Comparison of ENCODE assay signal across 11 mouse cellular contexts in the genomic region with DNA sequence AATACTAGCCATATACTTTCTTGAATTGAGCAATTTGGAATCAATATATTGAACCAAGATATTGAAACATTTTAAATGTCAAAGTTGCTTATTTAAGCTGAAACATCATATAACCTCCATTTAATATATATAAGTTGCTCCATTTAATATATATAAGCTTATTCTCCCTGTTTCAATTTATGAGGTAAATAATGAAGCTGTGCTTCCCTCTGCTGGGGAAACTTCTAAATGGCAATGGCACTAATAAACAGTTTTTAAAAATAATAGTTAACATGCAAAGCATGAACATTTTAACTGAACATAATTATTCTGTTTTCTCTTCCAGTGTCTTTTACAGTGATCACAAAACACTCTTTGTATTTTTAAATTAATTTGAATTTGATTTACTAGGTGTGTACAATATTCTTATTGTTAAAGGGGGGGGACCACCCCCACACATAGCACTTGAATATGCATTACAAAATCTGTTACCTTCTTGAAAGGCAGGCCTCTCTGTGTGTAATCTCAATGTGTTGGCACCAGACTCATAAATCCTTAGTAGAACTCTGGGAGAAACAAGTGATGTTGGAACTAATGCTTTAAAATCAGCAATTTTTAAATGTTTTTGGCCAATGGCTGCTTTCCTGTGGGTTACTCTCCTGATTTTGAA.
DNase-seq lines count a peak whose midpoint lies in the region; ATAC-seq and TF ChIP-seq lines count a peak whose summit lies in the region.
"Had no signal": no experiment of that assay in that cellular context is flagged by ENCODE, and none has a peak within 500 bp of the region (broad histone marks: within the 10 kb centered on the region; RNA-seq: fewer than 3 reads in every experiment).

No protein-coding gene starts in this region.

- no peaks in the 10 kb centered on the region for H3K27me3 ChIP-seq in kidney, postnatal 0 days (ENCODE audit: insufficient read depth, low read length)
- H3K27me3 ChIP-seq: embryonic facial prominence, embryonic 15.5 days; heart, embryonic 15.5 days; liver, embryonic 15.5 days had no signal

- DNase-seq in cerebellum, postnatal 14 days, result peak; percentile 37 to 44
- DNase-seq in kidney, postnatal 0 days (ENCODE audit: low spot score), result peak; percentile 53
- no peak for DNase-seq in kidney, adult 9 months
- peak; percentile 19 for DNase-seq in right cerebral cortex, postnatal 14 days
- no peak for DNase-seq in right cerebral cortex, postnatal 36 days (ENCODE audit: low spot score in 2 of 2)
- DNase-seq in telencephalon, adult 2 months (ENCODE audit: low read depth, low spot score), result peak; percentile 13
- no peak for DNase-seq in yolk sac, embryonic 10.5 days (ENCODE audit: low spot score)

- no peaks in the 10 kb centered on the region for H3K9me3 ChIP-seq in kidney, postnatal 0 days (replicated peaks; ENCODE audit: low read length)
- H3K9me3 ChIP-seq: embryonic facial prominence, embryonic 15.5 days; heart, embryonic 15.5 days; liver, embryonic 15.5 days had no signal

- no peak overlapping the region for H3K4me3 ChIP-seq in kidney, postnatal 0 days (replicated peaks; ENCODE audit: low read depth, low read length)
- H3K4me3 ChIP-seq: embryonic facial prominence, embryonic 15.5 days; heart, embryonic 15.5 days; liver, embryonic 15.5 days had no signal

- H3K36me3 ChIP-seq in kidney, postnatal 0 days (ENCODE audit: insufficient read depth, low read length), result no peaks in the 10 kb centered on the region
- H3K36me3 ChIP-seq: embryonic facial prominence, embryonic 15.5 days; heart, embryonic 15.5 days; liver, embryonic 15.5 days had no signal

- no peak for ATAC-seq in cerebellum, adult (ENCODE audit: insufficient number of reproducible peaks, low FRiP score, low TSS enrichment)
- ATAC-seq in kidney, postnatal 0 days (replicated peaks; ENCODE audit: low FRiP score, low read depth), result no peak

- H3K4me1 ChIP-seq in kidney, postnatal 0 days (replicated peaks; ENCODE audit: insufficient read depth, low read length), result no peaks in the 10 kb centered on the region
- H3K4me1 ChIP-seq: embryonic facial prominence, embryonic 15.5 days; heart, embryonic 15.5 days; liver, embryonic 15.5 days had no signal

- no peak overlapping the region for H3K27ac ChIP-seq in kidney, postnatal 0 days
- H3K27ac ChIP-seq: embryonic facial prominence, embryonic 15.5 days; heart, embryonic 15.5 days; liver, embryonic 15.5 days had no signal

- no peak overlapping the region for H3K9ac ChIP-seq in kidney, postnatal 0 days (ENCODE audit: low read depth, low read length)
- H3K9ac ChIP-seq: embryonic facial prominence, embryonic 15.5 days; heart, embryonic 15.5 days; liver, embryonic 15.5 days had no signal

- H3K4me2 ChIP-seq in kidney, postnatal 0 days (ENCODE audit: low read length), result no peak overlapping the region
- H3K4me2 ChIP-seq: embryonic facial prominence, embryonic 15.5 days; heart, embryonic 15.5 days; liver, embryonic 15.5 days had no signal

- peak; percentile 72 for TF ChIP-seq CTCF in kidney, postnatal 0 days (IDR thresholded peaks at IDR 0.05; ENCODE audit: low read depth)

Comparison
In these comparisons a context has a peak if more than half of its experiments do, and no peak if none do; other contexts are left out.
1. DNase-seq: peak in cerebellum, postnatal 14 days (2 of 2), kidney, postnatal 0 days (single experiment), right cerebral cortex, postnatal 14 days (single experiment) and telencephalon, adult 2 months (single experiment); none in kidney, adult 9 months (single experiment), right cerebral cortex, postnatal 36 days (0 of 2) and yolk sac, embryonic 10.5 days (single experiment).